Mouse (Mus musculus) small intestine, adult 2 months (tissue): ENCODE results near the gene Cep72.
A peak's percentile ranks its signal among the peaks of the same experiment; 100 is the strongest.

Experiments used
- CTCF ChIP-seq: fragments of 200-500 bp; IDR thresholded peaks from 2 replicates; pipeline ENCODE4 v1.5.1; 2012; ENCODE audit warnings: low read depth, mild to moderate bottlenecking, control low read depth, inconsistent platforms, low read length, moderate library complexity, mixed read lengths; ENCODE audit not compliant: insufficient replicate concordance, insufficient read length; ENCODE audit errors: extremely low read depth
- POLR2A ChIP-seq: fragments of 200-500 bp; IDR thresholded peaks from 2 replicates; pipeline ENCODE4 v1.6.1; 2012; ENCODE audit warnings: low read depth, mild to moderate bottlenecking, control low read depth, inconsistent platforms, low read length, moderate library complexity

- TF ChIP-seq CTCF (no peak), POLR2A (peak; percentile 79)
These were observed 53.0 kb downstream of the Cep72 start, which contains the start of gene Tppp for GRCm38 (mm10) chr13:74008948-74009718.
